Mouse (Mus musculus): ENCODE data around the gene Hsd17b11. TPM values are rescaled to one million over a fixed set of nuclear protein-coding genes. Genes with fewer than 3 reads are reported as not detected.
A peak's percentile ranks its signal among the peaks of the same experiment; 100 is the strongest.
"Not testable (repeated sequence)": the region's sequence is repeated elsewhere in the genome, so short reads cannot be mapped to it uniquely, and the experiment has no call there.

Gene Hsd17b11
- polyA plus RNA-seq, 2 experiments from 2014 or later: 4.3 to 5.2 TPM

DNA sequence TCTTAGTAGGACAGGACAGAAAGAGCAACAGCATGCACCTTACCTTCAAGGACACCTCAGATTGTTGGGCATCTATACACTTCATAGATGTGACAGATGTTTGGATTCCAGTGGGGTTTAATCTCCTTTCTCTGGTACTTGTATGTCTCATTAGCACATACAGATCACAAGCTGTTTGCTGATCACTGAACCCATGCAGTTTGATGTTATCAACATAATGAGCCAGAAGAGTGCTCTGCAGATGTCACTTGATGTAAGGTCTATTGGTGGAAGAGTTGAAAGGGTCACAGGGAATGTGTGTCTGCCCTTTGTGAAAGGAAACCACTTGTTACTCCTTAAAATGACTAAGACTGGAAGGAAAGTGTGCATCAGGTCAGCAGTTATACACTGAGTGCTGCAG, 13.3 kb upstream of the Hsd17b11 start:
- no peak for ATAC-seq

DNA sequence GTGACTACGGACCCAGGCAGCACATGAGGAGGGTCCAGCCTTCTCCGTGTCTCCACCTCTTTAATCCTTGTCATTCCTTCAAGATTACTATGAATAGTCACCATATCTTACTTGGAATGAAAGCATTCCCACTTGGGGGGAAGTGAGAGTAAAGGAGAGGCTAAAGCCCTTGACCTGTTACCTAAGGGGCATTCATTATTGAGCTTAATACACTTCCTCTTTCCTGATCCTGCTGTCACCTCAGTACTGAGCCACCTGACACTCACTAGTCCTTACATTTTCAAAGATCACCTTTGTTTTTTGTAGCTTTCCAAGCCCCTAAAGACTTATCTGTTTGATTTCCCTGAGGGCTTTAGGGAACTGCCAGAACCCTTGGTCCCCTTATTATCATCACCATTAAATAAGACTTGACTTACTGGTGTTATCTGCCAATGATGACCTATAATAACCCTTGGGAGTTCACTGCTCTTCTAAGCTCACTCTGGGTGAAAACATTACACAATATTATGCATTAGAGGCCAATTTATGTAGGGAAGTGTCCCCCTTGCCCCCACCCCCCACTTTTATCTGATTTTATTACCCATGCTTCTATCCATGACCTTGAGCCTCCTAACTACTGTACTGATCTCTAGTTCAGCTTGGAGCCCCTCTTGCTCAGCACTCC, 10.8 kb upstream of the Hsd17b11 start:
- ATAC-seq: no peak

DNA sequence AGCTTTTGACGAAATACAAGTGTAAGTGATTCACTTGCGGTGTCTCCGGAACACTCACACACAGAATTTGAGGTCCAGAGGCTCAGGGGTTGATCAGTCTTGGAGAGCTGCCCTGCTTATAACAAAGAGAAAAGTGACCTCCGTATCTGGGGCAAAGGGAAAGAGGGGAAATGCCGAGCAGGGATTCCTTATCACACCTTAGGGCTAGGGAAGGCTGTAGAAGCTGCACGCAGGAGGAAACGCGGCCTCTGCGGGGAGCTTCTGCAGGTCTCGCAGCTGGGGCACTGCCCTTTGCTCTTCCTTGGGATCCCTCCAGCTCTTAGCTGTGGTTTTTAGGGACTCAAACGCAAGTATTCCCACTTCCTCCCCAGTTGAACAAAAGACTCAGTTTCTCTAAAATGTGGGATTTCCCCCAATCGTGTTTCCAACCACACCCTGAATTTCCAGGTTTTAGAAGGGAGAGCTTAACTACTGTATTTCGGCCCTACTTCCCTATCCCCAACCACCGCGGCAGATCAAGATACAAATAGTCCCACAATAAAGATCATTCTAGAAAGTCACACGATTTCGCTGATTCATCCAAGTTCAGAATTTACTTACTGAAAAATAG, 3.6 kb upstream of the Hsd17b11 start:
- no peak for ATAC-seq

DNA sequence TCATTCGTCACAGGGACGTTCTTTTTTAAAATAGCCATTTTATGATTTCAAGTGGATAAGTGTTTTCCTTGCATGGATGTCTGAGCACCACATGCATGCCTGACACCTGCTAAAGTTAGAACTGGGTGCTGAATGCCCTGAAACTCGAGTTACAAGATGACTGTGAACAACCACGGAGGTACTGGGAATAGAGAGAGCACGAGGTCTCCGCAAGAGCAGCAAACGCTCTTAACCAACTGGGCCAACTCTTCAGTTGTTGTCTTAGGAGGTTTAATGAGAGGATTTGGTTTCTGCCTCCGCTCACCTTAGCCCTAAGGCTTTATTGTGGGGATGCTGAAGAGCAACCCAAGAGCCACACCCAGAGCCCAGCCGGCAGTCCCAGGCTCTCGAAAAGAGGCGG, 3.0 kb upstream of the Hsd17b11 start:
- ATAC-seq: no peak

DNA sequence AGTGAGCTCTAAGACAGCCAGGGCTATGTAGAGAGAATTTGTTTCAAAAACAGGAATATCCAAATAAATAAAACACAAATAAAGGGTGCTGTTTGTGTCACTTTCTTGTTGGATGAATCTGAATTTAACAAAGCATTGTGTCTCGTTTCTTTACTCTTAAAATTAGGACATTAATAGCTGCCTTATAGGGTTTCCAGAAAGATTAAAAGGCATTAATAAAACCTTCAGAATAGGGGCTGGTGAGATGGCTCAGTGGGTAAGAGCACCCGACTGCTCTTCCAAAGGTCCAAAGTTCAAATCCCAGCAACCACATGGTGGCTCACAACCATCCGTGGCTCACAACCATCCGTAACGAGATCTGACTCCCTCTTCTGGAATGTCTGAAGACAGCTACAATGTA, 2.5 kb upstream of the Hsd17b11 start:
- ATAC-seq: not testable (repeated sequence)

DNA sequence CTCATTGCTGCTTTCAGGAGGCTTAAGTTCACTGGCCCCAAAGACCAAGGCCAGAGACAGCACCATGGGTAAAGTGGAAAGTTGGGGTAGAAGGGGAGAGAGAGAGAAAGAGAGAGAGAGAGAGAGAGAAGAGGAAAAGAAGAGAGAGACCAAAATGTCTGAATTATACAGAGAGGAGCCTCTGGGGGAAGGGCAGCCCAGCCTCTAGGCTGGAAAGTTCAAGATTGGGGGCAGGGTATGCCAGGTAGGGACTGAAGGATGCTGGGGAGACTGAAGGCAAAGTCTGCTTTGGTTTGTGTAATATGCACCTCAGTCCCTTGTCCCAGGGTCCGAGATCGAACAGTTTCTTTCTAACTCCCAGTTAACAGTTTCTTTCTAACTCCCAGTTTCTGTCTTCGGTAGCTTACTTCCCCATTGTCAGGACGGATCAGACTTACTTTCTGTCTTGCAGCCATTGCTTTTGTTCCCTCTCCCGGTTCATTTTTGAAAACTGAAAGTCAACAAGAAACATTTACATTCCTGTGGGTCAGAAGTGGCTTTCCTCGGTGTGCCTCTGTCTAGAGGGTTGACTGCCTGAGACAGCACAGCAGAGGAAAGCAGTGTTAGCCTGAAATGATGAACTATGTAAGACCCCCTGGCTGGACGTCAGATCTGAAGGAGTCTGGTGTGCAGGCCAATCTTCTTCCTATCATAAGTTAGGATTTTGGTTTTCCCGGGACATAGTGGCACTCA, 1.7 kb upstream of the Hsd17b11 start:
- ATAC-seq: no peak

DNA sequence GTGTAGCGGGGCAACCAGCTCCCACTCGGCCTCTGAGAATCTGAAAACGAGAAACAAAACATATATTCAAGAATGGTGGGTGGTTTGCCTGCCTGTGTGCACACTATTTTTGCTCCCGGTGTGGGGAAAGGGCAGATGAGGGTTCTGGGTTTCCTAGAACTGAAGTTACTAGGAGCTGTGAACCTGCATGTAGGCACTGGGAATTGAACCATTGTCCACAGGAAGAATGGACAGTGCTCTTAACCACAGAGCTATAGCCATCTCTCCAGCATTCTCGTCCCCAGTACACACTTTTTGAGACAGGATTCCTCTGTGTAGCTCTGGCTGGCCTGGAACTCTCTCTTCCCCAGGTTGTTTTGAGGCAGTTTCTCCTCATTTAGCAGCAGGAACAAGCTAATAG, 839 bp upstream of the Hsd17b11 start:
- ATAC-seq: no peak

DNA sequence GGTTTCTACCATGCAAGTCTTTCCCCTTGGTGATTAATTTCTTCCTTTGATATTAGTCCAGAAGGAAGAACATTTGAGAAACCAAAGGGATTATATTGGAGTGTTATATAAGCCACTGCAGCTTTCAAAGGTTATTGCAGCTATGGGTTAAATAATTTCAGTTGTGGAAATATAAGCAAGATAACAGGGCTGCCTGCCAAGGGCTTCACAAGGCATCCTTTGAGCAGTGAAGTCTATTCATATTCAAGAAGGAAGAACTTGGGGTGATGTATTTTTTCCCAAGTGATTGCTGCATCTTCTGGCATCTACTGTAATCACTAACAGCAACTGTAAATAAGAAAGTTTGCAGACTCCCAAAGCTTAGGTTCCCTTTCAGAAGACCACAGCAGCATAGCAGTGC, 10.3 kb downstream of the Hsd17b11 start:
- no peak for ATAC-seq

DNA sequence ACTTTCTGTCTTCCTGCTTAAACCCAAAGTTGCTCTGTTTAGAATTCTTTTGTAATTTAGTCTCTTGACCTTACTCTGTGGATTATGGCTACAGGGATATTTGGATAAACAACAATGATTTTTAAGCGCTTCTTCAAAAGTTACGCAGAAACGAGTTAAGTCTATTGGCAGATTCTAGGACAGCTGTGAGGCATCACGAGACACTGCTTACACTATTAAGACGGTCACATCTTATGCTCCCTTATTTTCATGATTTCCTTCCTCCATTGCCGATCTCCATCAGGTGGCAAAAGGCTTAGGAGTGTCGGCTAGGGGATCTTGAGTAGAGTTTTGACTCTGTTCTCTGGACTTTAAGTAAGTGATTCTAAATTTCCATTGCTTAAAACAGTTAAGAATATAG, 11.5 kb downstream of the Hsd17b11 start:
- no peak for ATAC-seq

DNA sequence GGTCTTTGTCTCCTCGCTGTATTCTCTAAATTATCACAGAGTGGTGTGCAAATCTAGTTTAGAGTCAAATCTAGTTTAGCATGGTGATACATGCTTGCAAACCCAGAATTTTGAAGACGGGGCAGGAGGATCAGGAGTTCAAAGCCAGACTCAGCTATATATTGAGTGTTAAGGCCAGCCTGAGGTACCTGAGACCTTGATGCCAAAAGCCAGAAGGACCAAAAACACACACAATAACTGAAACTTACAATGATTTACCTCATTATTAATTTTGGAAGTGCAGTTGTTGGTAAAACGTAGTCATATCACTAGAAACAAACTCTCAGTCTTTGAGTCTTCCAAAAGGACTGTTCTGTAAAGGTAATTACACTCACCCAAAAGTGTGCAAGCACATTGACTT, 12.3 kb downstream of the Hsd17b11 start:
- ATAC-seq: no peak

DNA sequence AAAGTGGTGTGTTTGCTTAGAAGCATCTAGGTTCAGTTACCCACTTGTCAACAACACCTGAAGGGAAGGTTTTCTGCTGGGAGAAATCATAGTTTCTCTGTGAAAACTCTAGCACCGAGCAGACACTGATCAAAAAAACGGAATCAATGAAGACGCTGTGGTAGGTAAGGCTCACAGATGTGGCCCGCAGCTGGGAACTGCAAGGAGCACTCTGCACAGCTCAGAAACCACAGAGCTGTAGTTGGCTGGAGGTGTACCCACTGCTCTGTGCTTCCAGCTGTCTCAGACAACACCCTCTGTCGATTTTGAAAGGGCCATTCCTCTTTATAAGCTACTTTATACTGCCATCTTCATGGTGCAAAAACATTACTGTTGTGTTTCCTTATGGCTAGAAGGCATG, 13.9 kb downstream of the Hsd17b11 start:
- no peak for ATAC-seq

DNA sequence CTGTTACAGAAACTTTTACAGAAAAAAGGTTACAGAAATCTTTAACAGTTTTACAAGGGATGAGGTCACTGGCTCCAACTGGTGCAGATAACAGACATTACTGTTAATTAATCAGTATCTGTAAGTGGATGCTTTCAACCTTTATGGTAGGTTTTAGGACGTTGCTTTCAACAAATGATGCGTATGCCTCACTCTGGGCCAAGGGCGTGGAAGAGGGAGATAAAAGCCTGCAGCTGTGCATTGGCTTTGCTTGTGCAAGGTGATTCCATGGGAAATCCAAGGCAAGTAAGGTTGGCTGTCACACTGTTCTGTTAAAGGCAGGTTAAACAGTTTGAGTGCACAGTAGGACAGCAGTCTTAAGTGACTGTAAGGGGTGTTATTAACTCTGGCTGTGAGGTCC, 14.9 kb downstream of the Hsd17b11 start:
- no peak for ATAC-seq

DNA sequence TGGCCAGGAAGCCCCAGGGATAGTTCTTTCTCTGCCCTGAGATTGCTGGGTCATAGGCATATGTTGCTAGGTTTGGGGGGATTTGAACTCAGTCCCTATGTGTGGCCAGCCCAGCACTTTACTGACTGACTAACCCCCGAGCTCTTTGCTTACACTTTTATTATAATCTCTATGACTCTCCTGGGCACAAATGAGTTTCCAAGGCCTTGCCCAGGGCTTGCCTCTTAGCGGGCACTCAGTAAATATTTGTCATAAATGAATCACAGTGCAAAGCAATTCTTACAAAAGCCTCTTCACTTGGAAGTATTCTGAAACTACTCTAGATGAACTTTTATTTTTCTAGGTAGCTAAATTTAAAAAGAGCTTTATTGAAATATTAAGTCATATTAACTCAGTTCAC, 17.8 kb downstream of the Hsd17b11 start:
- no peak for ATAC-seq

DNA sequence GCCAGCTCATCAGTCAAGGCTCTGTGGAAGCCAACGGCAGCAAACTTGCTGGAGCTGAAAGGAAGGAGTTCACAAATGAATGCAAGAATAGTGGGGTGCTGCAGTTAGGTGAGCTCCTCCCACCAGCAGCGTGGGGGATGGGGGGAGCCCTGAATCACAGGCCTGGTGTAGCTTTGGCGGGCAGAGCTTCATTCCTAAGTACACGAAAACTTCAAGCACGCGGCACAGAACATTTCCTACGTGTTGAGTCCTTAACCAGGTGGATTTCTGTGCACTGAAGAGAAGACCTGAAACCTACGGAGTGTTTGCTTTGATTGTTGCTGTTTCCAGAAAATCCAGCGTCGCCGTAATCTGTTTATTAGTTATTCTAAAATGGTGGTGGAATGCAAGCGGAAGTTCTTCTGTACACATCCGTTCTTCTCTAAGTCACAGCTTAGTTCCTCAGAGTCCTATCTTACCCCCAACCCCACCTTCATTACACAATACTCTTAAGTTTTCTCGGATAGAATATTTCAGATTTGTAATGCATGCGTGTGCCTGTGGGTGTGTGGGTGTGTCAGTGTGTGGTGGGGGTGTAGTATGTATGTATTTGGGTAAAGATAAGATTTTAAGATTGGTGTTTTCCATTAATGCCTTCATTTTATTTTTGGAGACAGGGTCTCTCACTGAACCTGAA, 18.3 kb downstream of the Hsd17b11 start:
- ATAC-seq: no peak

DNA sequence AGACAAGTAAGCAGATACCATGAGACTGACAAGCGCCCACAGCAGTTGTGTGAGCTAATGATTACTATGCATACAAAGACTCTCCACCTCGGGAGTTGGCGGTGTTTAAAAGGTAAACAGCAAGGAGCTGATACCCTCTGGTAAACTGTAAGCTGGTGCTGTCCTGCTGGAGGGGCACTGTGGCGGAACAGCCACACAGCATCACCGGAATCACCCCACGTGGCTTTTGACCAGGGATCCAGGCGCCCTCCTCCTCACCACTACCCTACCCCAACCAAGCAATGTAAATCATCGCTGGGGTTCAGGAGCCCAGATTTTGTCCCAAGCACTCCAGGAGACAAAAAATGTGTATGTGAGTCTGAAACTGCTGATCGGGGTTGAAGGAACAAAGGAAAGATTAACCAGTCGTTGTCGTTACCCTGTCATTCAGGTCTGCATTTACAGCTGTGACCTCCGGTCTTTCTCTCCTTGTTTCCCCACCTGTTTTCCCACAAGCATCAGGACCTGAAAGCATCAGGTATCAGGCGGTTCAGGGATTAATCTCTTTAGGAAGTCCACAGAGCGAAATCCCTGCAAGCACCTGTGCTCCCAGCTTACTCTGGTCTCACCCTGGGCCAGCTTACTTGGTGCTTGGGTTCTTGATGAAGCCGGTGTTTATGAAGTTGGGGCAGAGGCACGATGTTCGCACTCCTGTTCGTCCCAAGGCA, 19.0 kb downstream of the Hsd17b11 start:
- ATAC-seq: no peak

DNA sequence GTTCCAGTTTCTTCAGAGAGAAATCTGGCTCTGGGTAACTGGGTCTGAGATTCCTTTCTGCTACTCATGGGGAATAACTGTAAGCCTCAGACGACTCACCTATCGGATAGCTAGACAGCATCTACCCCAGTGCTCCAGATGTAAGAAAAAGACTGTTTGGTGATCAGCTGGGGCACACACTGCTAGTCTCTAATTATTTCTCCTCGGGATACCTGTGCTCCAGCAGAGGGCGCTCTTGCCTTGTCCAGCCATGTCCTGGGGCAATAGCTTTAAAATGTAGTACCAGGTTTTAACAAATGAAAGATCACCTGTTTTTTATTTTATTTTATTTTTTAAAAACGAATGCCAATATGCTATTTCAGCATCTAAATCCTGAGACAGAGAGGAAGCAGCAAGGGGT, 22.0 kb downstream of the Hsd17b11 start:
- ATAC-seq: peak; percentile 87

DNA sequence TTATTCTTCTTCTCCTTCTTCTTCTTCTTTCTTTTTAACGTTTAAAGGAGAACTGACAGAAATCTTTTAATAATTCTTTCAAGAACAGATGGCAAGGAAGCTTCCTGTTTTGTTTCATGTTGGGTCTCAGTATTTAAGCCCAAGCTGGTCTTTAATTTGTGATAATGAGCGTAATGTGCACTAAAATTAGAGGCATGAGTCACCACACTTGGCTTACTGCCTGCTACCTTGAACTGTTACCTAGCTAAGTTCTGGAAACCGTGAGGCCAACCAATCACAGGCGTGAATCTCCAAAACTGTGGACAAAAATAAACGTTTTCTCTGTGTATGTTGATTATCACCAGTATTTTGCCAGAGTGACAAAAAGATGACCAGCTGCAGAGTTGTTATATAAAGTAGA, 23.0 kb downstream of the Hsd17b11 start:
- no peak for ATAC-seq

DNA sequence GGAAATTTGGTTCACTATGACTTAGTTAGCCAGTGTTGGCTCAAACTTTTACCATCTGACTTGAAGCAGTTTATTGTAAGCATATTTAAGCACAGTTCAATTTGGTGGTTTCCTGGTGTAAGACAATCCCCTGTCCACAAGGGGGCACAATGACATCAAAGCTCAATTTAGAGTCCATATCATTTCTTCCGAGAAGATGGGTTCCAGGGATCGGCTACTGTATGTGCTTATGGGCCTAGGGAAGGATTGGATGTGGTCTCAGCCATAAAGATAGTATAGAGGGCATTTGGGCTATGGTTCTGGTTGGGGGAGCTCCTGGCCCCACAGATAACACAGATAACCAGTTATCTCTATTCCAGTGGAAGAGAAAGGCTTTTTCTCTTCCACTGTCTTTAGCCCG, 26.5 kb downstream of the Hsd17b11 start:
- ATAC-seq: peak; percentile 62

DNA sequence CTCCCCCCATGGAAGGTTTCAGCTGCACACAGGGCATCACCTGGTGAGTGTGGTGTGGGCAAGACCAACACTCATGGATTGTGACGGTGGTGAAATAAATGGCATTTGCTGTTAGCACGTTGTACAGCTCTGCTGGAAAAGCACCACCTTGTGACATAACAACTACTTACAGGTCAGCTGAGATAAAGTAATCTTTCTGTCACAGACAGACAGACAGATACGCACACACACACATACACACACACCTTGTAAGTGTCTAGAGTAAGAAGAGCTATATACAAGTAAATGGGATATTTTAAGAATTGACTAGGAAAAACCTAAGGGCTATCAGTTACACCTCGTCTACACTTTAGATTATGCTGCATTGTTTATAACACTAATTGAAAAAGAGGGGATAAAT, 27.1 kb downstream of the Hsd17b11 start:
- ATAC-seq: no peak

DNA sequence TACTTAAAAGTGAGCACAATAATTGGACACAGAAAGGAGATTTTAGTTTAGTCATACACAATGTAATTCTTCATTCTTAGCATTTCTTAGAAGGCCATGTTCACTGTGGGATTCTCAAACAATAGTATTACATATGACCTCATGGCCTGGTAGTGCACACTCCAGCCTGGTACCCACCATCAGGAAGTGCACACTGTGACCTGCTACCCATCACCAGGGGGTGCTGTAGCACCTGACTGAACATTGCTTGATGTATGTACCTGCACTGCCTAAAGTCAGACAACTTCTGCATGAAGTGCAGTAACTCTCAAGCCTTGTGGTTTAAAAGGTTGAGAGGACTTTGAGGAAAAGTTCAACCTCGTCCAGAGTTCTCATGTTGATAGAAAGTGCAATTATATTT, 28.1 kb downstream of the Hsd17b11 start:
- no peak for ATAC-seq

DNA sequence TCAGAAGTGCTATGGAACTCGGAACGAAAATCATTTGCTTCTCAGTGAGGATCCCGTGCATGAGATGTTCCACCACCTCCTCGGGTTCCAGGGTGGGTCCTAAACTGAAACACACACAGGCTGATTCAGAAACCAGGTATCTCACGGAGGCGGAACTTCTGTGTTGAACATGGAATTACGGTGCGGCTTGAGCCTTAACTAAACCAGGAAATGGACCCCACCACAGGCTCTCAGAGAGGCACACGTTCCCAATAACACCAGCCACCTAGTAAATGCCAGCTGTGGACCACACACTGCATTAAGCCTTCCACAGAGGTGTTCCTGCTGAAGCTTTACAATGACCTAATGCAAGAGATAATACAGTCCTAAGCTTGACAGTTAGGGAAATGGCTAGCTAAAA, 28.9 kb downstream of the Hsd17b11 start:
- no peak for ATAC-seq

DNA sequence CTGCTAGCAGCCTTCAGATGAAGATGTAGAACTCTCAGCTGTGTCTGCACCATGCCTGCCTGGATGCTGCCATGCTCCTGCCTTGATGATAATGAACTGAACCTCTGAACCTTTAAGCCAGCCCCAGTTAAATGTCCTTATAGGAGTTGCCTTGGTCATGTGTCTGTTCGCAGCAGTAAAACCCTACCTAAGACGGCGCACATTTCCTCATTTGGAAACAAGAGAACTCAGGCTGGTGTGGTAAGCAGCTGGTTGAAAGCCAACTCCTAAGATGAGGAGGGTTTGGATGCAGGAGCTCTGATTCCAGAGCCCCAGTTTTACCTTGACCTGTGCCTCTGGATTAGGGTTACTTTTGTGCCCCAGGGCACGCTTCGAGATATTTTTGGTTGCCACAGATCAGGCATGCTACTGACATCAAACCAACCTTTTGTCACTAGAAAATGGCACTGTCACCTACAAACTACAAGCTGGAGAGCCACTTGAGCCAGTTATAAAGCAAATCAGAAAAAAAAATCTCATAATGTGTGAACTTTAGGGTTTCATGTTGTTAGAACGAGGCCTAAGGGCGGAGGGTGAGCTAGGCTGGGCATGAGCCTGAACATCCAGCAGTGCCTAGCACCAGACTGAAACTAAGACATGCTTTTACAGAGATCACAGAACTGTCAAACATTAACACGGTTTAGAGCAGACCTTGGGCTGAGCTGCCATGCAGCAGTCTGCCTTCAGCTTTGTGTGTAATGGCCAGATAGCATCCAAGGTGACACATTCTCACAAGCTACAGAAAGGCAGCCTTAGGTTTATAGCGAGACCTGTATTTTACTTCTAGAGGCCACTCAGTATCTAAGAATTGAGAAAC, 40.8 kb downstream of the Hsd17b11 start:
- ATAC-seq: no peak
